Mouse (Mus musculus): ENCODE measurements around the gene Adarb2. TPM values are rescaled to one million over a fixed set of nuclear protein-coding genes. Genes with fewer than 3 reads are reported as not detected.

The Adarb2 gene
- 30.4 and 34.3 TPM in 2 replicates for polyA plus RNA-seq (2014; fragmentation: Nextera tagmentation; extraction: Ambion mirVana)

GRCm38 (mm10) chr13:8202681-8203476 lies at the start of gene Adarb2:
Gene Adarb2, plus strand, starts transcription at chr13:8202866.
- peak; percentile 86 for DNase-seq

GRCm38 (mm10) chr13:8173800-8174199 lies 28.9 kb upstream of the Adarb2 start:
- Histone ChIP-seq H3K27ac (replicated peaks; ENCODE audit: low read depth, low read length) (no peak overlapping the region), H3K9ac (replicated peaks; ENCODE audit: low read length) (no peak overlapping the region), H3K4me2 (ENCODE audit: low read length) (no peak overlapping the region), H3K36me3 (ENCODE audit: control insufficient read depth, insufficient read depth, low read length) (no peaks in the 10 kb centered on the region), H3K9me3 (ENCODE audit: control insufficient read depth, low read length) (no peaks in the 10 kb centered on the region), H3K27me3 (ENCODE audit: control insufficient read depth, insufficient read depth, low read length) (no peaks in the 10 kb centered on the region), H3K4me1 (ENCODE audit: control insufficient read depth, insufficient read depth, low read length) (no peaks in the 10 kb centered on the region), H3K4me3 (replicated peaks; ENCODE audit: low read depth, low read length) (no peak overlapping the region)
- 61% methylated on average over 1 of the region's 1 CpGs for WGBS
- DNase-seq = peak; percentile 73
- no peak for ATAC-seq (ENCODE audit: low FRiP score, low TSS enrichment)

More at GRCm38 (mm10) chr13:8202681-8203476, at the start of gene Adarb2:
- H3K4me2 ChIP-seq (ENCODE audit: low read length) = peak within 1 kb of the TSS; percentile 78
- WGBS = under 1% methylated on average over 26 of the region's 26 CpGs
- no peaks in the 10 kb centered on the region for H3K36me3 ChIP-seq (ENCODE audit: control insufficient read depth, insufficient read depth, low read length)
- H3K27me3 ChIP-seq (ENCODE audit: control insufficient read depth, insufficient read depth, low read length) = no peaks in the 10 kb centered on the region
- peak within 1 kb of the TSS; percentile 58 for H3K9ac ChIP-seq (replicated peaks; ENCODE audit: low read length)
- peak; percentile 88 for ATAC-seq (ENCODE audit: low FRiP score, low TSS enrichment)
- H3K4me3 ChIP-seq (replicated peaks; ENCODE audit: low read depth, low read length) = peak within 1 kb of the TSS; percentile 46
- peaks cover 6% of the 10 kb centered on the region; the same call in 1 of the 2 replicates for H3K4me1 ChIP-seq (ENCODE audit: control insufficient read depth, insufficient read depth, low read length)
- no peaks in the 10 kb centered on the region for H3K9me3 ChIP-seq (ENCODE audit: control insufficient read depth, low read length)
- peak within 1 kb of the TSS; percentile 66 for H3K27ac ChIP-seq (replicated peaks; ENCODE audit: low read depth, low read length)

GRCm38 (mm10) chr13:8191977-8192376 lies 10.7 kb upstream of the Adarb2 start:
- Histone ChIP-seq H3K9me3 (ENCODE audit: control insufficient read depth, low read length) (no peaks in the 10 kb centered on the region), H3K36me3 (ENCODE audit: control insufficient read depth, insufficient read depth, low read length) (no peaks in the 10 kb centered on the region), H3K4me3 (replicated peaks; ENCODE audit: low read depth, low read length) (no peak overlapping the region), H3K9ac (replicated peaks; ENCODE audit: low read length) (no peak overlapping the region), H3K4me2 (ENCODE audit: low read length) (no peak overlapping the region), H3K27ac (replicated peaks; ENCODE audit: low read depth, low read length) (no peak overlapping the region), H3K4me1 (ENCODE audit: control insufficient read depth, insufficient read depth, low read length) (no peaks in the 10 kb centered on the region), H3K27me3 (ENCODE audit: control insufficient read depth, insufficient read depth, low read length) (no peaks in the 10 kb centered on the region)
- ATAC-seq (ENCODE audit: low FRiP score, low TSS enrichment) (no peak), DNase-seq (no peak)
- 57% methylated on average over 7 of the region's 7 CpGs for WGBS

- Histone ChIP-seq H3K4me3 (replicated peaks; ENCODE audit: low read depth, low read length) (no peak overlapping the region), H3K4me1 (ENCODE audit: control insufficient read depth, insufficient read depth, low read length) (peaks cover 6% of the 10 kb centered on the region; the same call in 1 of the 2 replicates), H3K9me3 (ENCODE audit: control insufficient read depth, low read length) (no peaks in the 10 kb centered on the region), H3K4me2 (ENCODE audit: low read length) (no peak overlapping the region), H3K27me3 (ENCODE audit: control insufficient read depth, insufficient read depth, low read length) (no peaks in the 10 kb centered on the region), H3K27ac (replicated peaks; ENCODE audit: low read depth, low read length) (no peak overlapping the region), H3K9ac (replicated peaks; ENCODE audit: low read length) (no peak overlapping the region), H3K36me3 (ENCODE audit: control insufficient read depth, insufficient read depth, low read length) (no peaks in the 10 kb centered on the region)
- ATAC-seq (ENCODE audit: low FRiP score, low TSS enrichment) = no peak
- DNase-seq = no peak
- 67% methylated on average over 3 of the region's 3 CpGs for WGBS
These were observed 3.3 kb upstream of the Adarb2 start for GRCm38 (mm10) chr13:8199186-8199880.

- Histone ChIP-seq H3K4me3 (replicated peaks; ENCODE audit: low read depth, low read length) (peak overlapping the region; percentile 46), H3K9ac (replicated peaks; ENCODE audit: low read length) (peak overlapping the region; percentile 58), H3K4me2 (ENCODE audit: low read length) (peak overlapping the region; percentile 78), H3K36me3 (ENCODE audit: control insufficient read depth, insufficient read depth, low read length) (no peaks in the 10 kb centered on the region), H3K27me3 (ENCODE audit: control insufficient read depth, insufficient read depth, low read length) (no peaks in the 10 kb centered on the region), H3K4me1 (ENCODE audit: control insufficient read depth, insufficient read depth, low read length) (peaks cover 6% of the 10 kb centered on the region; the same call in 1 of the 2 replicates), H3K27ac (replicated peaks; ENCODE audit: low read depth, low read length) (peak overlapping the region; percentile 63), H3K9me3 (ENCODE audit: control insufficient read depth, low read length) (no peaks in the 10 kb centered on the region)
- DNase-seq (no peak), ATAC-seq (ENCODE audit: low FRiP score, low TSS enrichment) (peak; percentile 29)
- WGBS = 2% methylated on average over 4 of the region's 4 CpGs
These were observed 779 bp downstream of the Adarb2 start for GRCm38 (mm10) chr13:8203477-8203813.

- H3K4me3 ChIP-seq (replicated peaks; ENCODE audit: low read depth, low read length) = peak overlapping the region; percentile 46
- peak overlapping the region; percentile 78 for H3K4me2 ChIP-seq (ENCODE audit: low read length)
- H3K9me3 ChIP-seq (ENCODE audit: control insufficient read depth, low read length) = no peaks in the 10 kb centered on the region
- H3K9ac ChIP-seq (replicated peaks; ENCODE audit: low read length) = peak overlapping the region; percentile 2; the same call in 1 of the 2 replicates
- WGBS = 42% methylated on average over 16 of the region's 16 CpGs
- no peaks in the 10 kb centered on the region for H3K36me3 ChIP-seq (ENCODE audit: control insufficient read depth, insufficient read depth, low read length)
- peak overlapping the region; percentile 10 for H3K27ac ChIP-seq (replicated peaks; ENCODE audit: low read depth, low read length)
- peaks cover 6% of the 10 kb centered on the region; the same call in 1 of the 2 replicates for H3K4me1 ChIP-seq (ENCODE audit: control insufficient read depth, insufficient read depth, low read length)
- DNase-seq (peak; percentile 55), ATAC-seq (ENCODE audit: low FRiP score, low TSS enrichment) (no peak)
- H3K27me3 ChIP-seq (ENCODE audit: control insufficient read depth, insufficient read depth, low read length) = no peaks in the 10 kb centered on the region
These were observed 4.7 kb downstream of the Adarb2 start for GRCm38 (mm10) chr13:8207337-8207736.

- Histone ChIP-seq H3K9me3 (ENCODE audit: control insufficient read depth, low read length) (no peaks in the 10 kb centered on the region), H3K36me3 (ENCODE audit: control insufficient read depth, insufficient read depth, low read length) (no peaks in the 10 kb centered on the region), H3K27me3 (ENCODE audit: control insufficient read depth, insufficient read depth, low read length) (no peaks in the 10 kb centered on the region), H3K27ac (replicated peaks; ENCODE audit: low read depth, low read length) (no peak overlapping the region), H3K4me1 (ENCODE audit: control insufficient read depth, insufficient read depth, low read length) (no peaks in the 10 kb centered on the region), H3K4me2 (ENCODE audit: low read length) (peak overlapping the region; percentile 15; the same call in 1 of the 2 replicates), H3K4me3 (replicated peaks; ENCODE audit: low read depth, low read length) (no peak overlapping the region), H3K9ac (replicated peaks; ENCODE audit: low read length) (no peak overlapping the region)
- DNase-seq (no peak), ATAC-seq (ENCODE audit: low FRiP score, low TSS enrichment) (no peak)
- WGBS = 44% methylated on average over 4 of the region's 4 CpGs
These were observed 8.1 kb downstream of the Adarb2 start for GRCm38 (mm10) chr13:8210776-8211175.

- Histone ChIP-seq H3K4me1 (ENCODE audit: control insufficient read depth, insufficient read depth, low read length) (no peaks in the 10 kb centered on the region), H3K9me3 (ENCODE audit: control insufficient read depth, low read length) (no peaks in the 10 kb centered on the region), H3K9ac (replicated peaks; ENCODE audit: low read length) (no peak overlapping the region), H3K27me3 (ENCODE audit: control insufficient read depth, insufficient read depth, low read length) (no peaks in the 10 kb centered on the region), H3K4me3 (replicated peaks; ENCODE audit: low read depth, low read length) (no peak overlapping the region), H3K27ac (replicated peaks; ENCODE audit: low read depth, low read length) (no peak overlapping the region), H3K36me3 (ENCODE audit: control insufficient read depth, insufficient read depth, low read length) (no peaks in the 10 kb centered on the region), H3K4me2 (ENCODE audit: low read length) (no peak overlapping the region)
- ATAC-seq (ENCODE audit: low FRiP score, low TSS enrichment) (no peak), DNase-seq (no peak)
- WGBS = 70% methylated on average over 1 of the region's 1 CpGs
These were observed 36.2 kb downstream of the Adarb2 start for GRCm38 (mm10) chr13:8238871-8239270.
